Mouse (Mus musculus): ENCODE data around the gene Daam1.

- TF ChIP-seq POLR2A (IDR thresholded peaks at IDR 0.05; ENCODE audit: borderline replicate concordance, control insufficient read depth, low read depth, low read length) (no peak), CTCF (IDR thresholded peaks at IDR 0.05; ENCODE audit: control insufficient read depth, insufficient read depth, low read length) (no peak)
These were observed 79.4 kb downstream of the Daam1 start for GRCm38 (mm10) chr12:71910246-71910645.

Measured in bone marrow, adult 2 months (tissue).